Mouse (Mus musculus) hindbrain, embryonic 12.5 days (tissue): ENCODE measurements around the gene Uck1. TPM values are rescaled to one million over a fixed set of nuclear protein-coding genes. Genes with fewer than 3 reads are reported as not detected.

Source experiments
- ATAC-seq: fragments of 200-750 bp; cut with Nextera tagmentation; 2 replicates; pipeline ENCODE4 v1.8.0; 2017; ENCODE audit warnings: moderate TSS enrichment; ENCODE audit not compliant: low FRiP score
- H3K27ac ChIP-seq: fragments of 300-500 bp; sonication (generic); 2 replicates; pipeline ENCODE4 v1.5.1; 2016; ENCODE audit warnings: mild to moderate bottlenecking
- H3K27me3 ChIP-seq: fragments of 300-500 bp; sonication (generic); 2 replicates; pipeline ENCODE4 v1.6.1; 2016; ENCODE audit warnings: mild to moderate bottlenecking
- H3K36me3 ChIP-seq: fragments of 300-500 bp; sonication (generic); 2 replicates; pipeline ENCODE4 v1.6.1; 2016; ENCODE audit warnings: mild to moderate bottlenecking
- H3K4me1 ChIP-seq: fragments of 300-500 bp; sonication (generic); 2 replicates; pipeline ENCODE4 v1.6.1; 2016
- H3K4me2 ChIP-seq: fragments of 300-500 bp; sonication (generic); replicated peaks from 2 replicates; pipeline ENCODE4 v1.6.1; 2016; ENCODE audit warnings: mild to moderate bottlenecking
- H3K4me3 ChIP-seq: fragments of 300-500 bp; sonication (generic); 2 replicates; pipeline ENCODE4 v1.5.1; 2016; ENCODE audit warnings: mild to moderate bottlenecking
- H3K9ac ChIP-seq: fragments of 300-500 bp; sonication (generic); 2 replicates; pipeline ENCODE4 v1.6.1; 2016; ENCODE audit warnings: mild to moderate bottlenecking, moderate library complexity
- H3K9me3 ChIP-seq: fragments of 300-500 bp; sonication (generic); replicated peaks from 2 replicates; pipeline ENCODE4 v1.6.1; 2016; ENCODE audit warnings: mild to moderate bottlenecking
- WGBS: fragments of 180-500 bp; shearing (Covaris S2); methylation state at CpG from one replicate; pipeline ENCODE4 v1.1.7; 2016; 5-methylcytosine and 5-hydroxymethylcytosine counted together
- polyA plus RNA-seq: library from polyadenylated mRNA; unstranded; fragments of >200 nt; fragmentation: Nextera tagmentation; extraction: Ambion mirVana; gene quantifications from 2 replicates; pipeline ENCODE4 v1.2.1, GENCODE M21; 2016

Gene Uck1
- polyA plus RNA-seq, 1 experiment from 2014 or later = 67.3 TPM

DNA sequence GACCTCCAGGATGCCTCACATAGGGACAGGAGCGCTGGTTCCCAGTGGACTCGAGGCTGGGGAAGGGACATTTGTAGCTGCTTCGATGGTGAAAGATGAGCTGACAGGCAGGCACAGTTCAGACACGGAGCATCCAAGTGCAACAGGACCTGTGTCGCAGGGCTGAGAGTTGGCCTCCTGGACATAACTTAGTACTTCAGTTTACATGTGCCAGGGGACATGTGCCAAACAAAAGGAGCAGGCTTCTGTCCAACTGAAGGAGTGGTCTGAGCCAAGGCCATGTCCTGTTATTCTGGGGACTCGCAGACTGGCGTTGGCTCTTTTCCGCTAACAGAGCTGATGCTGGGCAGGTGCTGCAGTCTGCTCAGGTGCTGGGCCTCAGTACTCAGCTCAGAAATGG is 34.4 kb upstream of the Uck1 start:
- Histone ChIP-seq H3K36me3 (peaks cover 55% of the 10 kb centered on the region), H3K27ac (no peak overlapping the region), H3K27me3 (no peaks in the 10 kb centered on the region), H3K4me3 (no peak overlapping the region), H3K9ac (no peak overlapping the region), H3K4me2 (no peak overlapping the region), H3K9me3 (no peaks in the 10 kb centered on the region), H3K4me1 (peaks cover 2% of the 10 kb centered on the region)
- ATAC-seq = no peak
- 85% methylated on average over 8 of the region's 8 CpGs for WGBS

DNA sequence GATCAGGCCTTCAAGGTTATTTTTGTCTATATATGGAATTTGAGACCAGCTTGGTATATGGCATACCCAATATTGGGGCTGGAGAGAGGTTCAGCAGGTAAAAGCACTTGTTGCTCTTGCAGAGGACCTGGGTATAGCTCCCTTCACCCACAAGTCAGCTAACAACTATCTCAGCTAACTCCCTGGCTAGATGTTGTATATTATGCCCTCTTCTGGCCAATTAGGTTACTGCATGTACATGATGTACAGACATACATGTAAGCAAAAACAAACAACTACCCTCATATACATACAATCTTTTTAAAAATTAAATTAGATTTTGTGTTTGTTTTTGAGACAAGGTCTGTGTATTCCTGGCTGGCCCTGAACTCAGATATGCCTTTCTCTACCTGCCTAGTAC is 29.6 kb upstream of the Uck1 start:
- Histone ChIP-seq H3K9ac (no peak overlapping the region), H3K27me3 (no peaks in the 10 kb centered on the region), H3K4me1 (peaks cover 20% of the 10 kb centered on the region), H3K36me3 (peaks cover 21% of the 10 kb centered on the region), H3K4me3 (no peak overlapping the region), H3K4me2 (0 out of 2 replicates have a peak overlapping the region, but pooled peaks have one; percentile 64), H3K9me3 (no peaks in the 10 kb centered on the region), H3K27ac (no peak overlapping the region)
- ATAC-seq = no peak

DNA sequence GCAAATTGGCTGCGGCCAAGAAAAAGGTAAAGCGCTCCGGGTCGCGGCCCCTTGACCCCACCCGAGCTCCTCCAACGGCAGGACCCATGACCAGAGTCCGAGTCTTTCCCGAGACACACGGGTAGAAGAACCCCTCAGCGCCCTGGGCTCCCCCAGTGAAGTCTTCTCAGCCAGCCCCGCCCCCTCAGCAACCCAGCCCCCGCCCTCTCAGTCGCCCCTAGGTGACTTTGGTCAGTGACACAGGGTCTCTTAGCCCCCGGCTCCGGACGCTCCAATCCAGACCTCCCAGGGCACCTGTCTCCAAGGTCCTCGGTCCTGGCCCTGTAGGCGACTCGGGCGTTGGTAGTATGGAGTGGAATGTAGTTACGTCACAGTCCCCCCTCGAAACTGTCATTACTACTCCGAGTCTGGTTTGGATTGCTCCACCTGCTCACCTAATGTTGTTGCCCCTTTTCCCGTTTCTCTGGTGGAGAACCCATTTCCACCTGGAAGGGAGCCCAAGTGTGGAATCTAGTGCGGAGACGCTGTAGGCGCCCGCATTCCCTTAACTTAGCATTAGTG is 28.5 kb upstream of the Uck1 start:
- ATAC-seq = peak; percentile 79
- Histone ChIP-seq H3K4me3 (peak overlapping the region; percentile 93), H3K27me3 (no peaks in the 10 kb centered on the region), H3K9ac (peak overlapping the region; percentile 89), H3K27ac (peak overlapping the region; percentile 62), H3K4me1 (peaks cover 20% of the 10 kb centered on the region), H3K4me2 (peak overlapping the region; percentile 64), H3K9me3 (no peaks in the 10 kb centered on the region), H3K36me3 (peaks cover 26% of the 10 kb centered on the region)
- 4% methylated on average over 27 of the region's 29 CpGs for WGBS

DNA sequence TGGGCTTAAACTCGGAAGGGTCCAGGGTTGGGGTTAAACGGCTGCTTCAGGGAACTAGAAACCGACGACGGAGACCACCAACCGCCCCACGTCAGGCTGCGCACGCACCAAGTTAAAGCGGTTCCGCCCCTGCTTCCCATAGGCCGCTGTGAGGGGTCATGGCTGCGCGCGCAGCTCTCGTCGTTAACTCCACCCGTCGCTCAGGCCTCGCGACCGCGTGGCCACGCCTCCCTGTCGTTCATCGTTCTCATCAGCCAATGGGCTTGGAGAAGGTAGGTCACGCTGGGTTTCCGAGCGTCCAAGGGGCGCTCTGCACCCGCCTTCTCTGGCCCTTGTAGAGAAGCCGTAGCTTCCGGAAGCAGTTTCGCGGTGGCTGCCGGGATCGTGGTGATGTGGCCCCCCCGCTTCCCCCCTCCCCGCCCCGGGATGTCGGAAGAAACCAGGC is 28.0 kb upstream of the Uck1 start, which contains the start of gene Swi5:
Swi5 (minus strand) TSS at position 153 of the 445 bp plus-strand sequence.
- Histone ChIP-seq H3K9ac (peak within 1 kb of the TSS; percentile 95), H3K36me3 (peaks cover 27% of the 10 kb centered on the region), H3K9me3 (no peaks in the 10 kb centered on the region), H3K4me3 (peak within 1 kb of the TSS; percentile 93), H3K27me3 (no peaks in the 10 kb centered on the region), H3K4me1 (peaks cover 20% of the 10 kb centered on the region), H3K27ac (peak within 1 kb of the TSS; percentile 79), H3K4me2 (peak within 1 kb of the TSS; percentile 96)
- WGBS = under 1% methylated on average over 40 of the region's 41 CpGs
- peak; percentile 99 for ATAC-seq

DNA sequence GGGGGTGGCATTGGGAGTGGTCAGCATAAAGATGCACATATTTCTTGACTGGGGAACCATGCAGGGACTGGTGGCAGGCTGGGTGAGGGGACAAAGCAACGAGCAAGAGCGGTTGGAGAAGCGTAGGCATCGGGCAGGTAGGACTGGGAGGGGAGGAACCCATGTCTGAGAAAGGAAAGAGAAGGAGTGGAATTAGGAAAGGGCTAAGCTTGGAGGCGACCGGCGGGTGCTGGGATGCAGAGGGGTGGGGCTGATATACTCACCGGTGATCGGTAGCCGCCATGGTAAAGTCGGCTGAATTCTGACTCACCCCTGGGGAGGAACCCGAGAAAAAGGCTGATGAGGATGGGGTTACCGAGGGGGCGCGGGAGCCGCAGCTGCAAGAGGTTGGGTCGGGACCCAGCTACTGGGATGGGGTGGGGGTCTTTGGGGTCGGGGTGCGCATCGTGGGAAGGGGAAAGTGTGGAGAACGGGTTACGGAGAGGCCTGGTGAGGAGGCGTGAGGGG is 27.4 kb upstream of the Uck1 start, which contains the start of gene Golga2:
Golga2 (plus strand) TSS at position 51 of the 507 bp plus-strand sequence.
- Histone ChIP-seq H3K9me3 (no peaks in the 10 kb centered on the region), H3K4me3 (peak within 1 kb of the TSS; percentile 93), H3K4me2 (peak within 1 kb of the TSS; percentile 96), H3K27ac (peak within 1 kb of the TSS; percentile 79), H3K36me3 (peaks cover 21% of the 10 kb centered on the region), H3K27me3 (no peaks in the 10 kb centered on the region), H3K4me1 (peaks cover 20% of the 10 kb centered on the region), H3K9ac (peak within 1 kb of the TSS; percentile 95)
- WGBS = under 1% methylated on average over 23 of the region's 23 CpGs
- no peak for ATAC-seq

DNA sequence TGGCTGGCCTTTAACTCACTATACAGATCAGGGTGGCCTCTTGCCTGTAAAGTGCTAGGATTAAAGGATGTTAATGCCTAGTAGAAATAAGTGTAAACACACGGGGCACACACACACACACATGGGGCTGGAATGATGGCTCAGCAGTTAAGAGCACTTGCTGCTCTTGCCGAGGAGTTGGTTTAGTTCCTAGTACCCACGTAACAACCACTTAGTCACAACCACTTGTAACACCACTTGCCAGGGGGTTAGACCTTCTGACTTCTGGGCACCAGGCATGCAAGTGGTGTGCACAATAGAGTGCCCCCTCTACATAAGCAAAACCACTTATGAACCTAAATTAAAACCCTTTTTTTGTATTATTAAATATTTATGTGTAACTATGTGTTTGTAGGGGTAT is 24.0 kb upstream of the Uck1 start:
- H3K4me3 ChIP-seq = no peak overlapping the region
- H3K27ac ChIP-seq = no peak overlapping the region
- H3K9me3 ChIP-seq = no peaks in the 10 kb centered on the region
- H3K4me1 ChIP-seq = peaks cover 15% of the 10 kb centered on the region
- H3K36me3 ChIP-seq = peaks cover 41% of the 10 kb centered on the region
- H3K27me3 ChIP-seq = no peaks in the 10 kb centered on the region
- H3K4me2 ChIP-seq = no peak overlapping the region
- H3K9ac ChIP-seq = no peak overlapping the region
- WGBS = 96% methylated on average over 3 of the region's 3 CpGs
- ATAC-seq = no peak

DNA sequence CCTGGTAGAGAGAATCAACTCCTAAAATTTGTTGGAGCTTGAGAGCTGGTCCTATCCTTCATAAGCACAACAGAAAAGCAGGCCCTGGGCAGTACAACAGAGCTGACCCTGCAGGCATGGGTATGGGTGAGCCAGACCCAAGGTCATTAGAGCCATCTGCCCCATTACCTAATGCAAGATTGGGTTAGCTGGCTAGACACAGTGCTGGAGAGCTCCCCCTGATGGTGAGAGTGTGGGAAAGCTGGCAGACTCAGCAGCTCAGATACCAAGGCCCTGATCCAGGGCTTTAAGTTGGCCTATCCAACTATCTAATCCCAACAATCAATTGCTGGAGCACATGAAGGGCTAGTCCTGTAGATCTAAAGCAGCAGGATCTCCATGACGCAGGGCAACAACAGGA is 22.8 kb upstream of the Uck1 start:
- H3K36me3 ChIP-seq = peaks cover 54% of the 10 kb centered on the region
- H3K27ac ChIP-seq = no peak overlapping the region
- H3K27me3 ChIP-seq = no peaks in the 10 kb centered on the region
- WGBS = 94% methylated on average over 1 of the region's 1 CpGs
- no peaks in the 10 kb centered on the region for H3K9me3 ChIP-seq
- ATAC-seq = no peak
- no peak overlapping the region for H3K4me3 ChIP-seq
- no peak overlapping the region for H3K4me2 ChIP-seq
- H3K4me1 ChIP-seq = peaks cover 11% of the 10 kb centered on the region
- H3K9ac ChIP-seq = no peak overlapping the region

DNA sequence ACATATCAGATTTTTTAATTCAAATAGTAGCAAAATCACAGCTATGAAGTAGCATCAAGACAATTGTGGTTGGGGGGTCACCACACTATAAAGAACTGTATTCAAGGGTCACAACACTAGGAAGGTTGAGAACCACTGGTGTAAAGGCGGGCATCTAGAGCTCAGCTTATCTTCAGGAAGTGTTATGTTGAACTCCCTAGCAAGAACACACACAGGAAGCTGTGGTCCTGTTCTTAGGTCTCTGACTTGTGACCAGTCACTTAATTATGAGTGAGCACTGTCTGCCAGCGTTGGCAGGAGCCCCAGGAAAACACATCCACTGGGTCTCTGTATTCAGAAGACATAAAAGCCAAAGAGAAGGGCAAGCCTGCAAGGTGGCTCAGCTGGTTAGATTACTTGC is 22.3 kb upstream of the Uck1 start:
- peaks cover 58% of the 10 kb centered on the region for H3K36me3 ChIP-seq
- WGBS = 94% methylated on average over 2 of the region's 2 CpGs
- H3K4me2 ChIP-seq = no peak overlapping the region
- no peaks in the 10 kb centered on the region for H3K9me3 ChIP-seq
- H3K27ac ChIP-seq = no peak overlapping the region
- no peak overlapping the region for H3K4me3 ChIP-seq
- peaks cover 11% of the 10 kb centered on the region for H3K4me1 ChIP-seq
- no peak overlapping the region for H3K9ac ChIP-seq
- no peaks in the 10 kb centered on the region for H3K27me3 ChIP-seq
- ATAC-seq = no peak

DNA sequence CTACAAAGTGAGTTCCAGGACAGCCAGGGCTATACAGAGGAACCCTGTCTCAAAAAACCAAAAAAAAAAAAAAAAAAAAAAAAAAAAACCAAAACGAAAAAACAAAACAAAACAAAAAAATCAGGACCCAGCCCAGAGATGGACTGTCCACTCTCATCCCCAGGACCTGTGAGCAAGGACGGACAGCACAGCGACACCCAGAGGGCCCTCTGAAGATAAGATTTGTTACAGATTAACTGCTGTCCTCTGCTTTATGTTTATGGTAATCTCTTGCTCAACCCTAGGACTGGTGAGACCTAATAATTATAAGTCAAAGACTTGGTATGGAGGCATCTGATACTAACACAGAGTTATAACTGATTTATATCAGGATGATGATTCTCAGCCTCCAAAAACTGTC is 15.9 kb upstream of the Uck1 start:
- peaks cover 43% of the 10 kb centered on the region for H3K36me3 ChIP-seq
- H3K4me2 ChIP-seq = no peak overlapping the region
- no peak overlapping the region for H3K4me3 ChIP-seq
- WGBS = 80% methylated on average over 3 of the region's 3 CpGs
- no peak overlapping the region for H3K9ac ChIP-seq
- no peak overlapping the region for H3K27ac ChIP-seq
- no peaks in the 10 kb centered on the region for H3K9me3 ChIP-seq
- H3K4me1 ChIP-seq = no peaks in the 10 kb centered on the region
- H3K27me3 ChIP-seq = no peaks in the 10 kb centered on the region
- no peak for ATAC-seq

DNA sequence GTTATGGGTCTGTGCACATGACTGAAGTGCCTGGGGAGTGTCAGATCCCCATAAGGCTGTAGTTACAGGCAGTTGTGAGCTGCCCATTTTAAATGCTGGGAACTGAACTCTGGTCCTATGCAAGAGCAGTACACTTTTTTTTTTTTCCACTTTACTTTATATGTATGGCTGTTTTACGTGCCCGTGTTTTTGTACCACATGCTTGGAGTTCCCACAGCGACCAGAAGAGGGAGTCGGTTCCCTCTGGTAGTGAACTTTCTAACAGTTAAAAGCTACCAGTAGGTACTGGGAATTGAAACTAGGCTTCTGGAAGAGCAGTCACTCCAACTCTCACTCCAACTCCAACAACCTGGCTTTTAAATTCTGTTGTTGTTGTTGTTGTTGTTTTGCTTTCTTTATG is 676 bp upstream of the Uck1 start:
- Histone ChIP-seq H3K9ac (no peak overlapping the region), H3K9me3 (no peaks in the 10 kb centered on the region), H3K4me1 (peaks cover 13% of the 10 kb centered on the region), H3K27ac (no peak overlapping the region), H3K27me3 (no peaks in the 10 kb centered on the region), H3K36me3 (peaks cover 27% of the 10 kb centered on the region), H3K4me2 (no peak overlapping the region), H3K4me3 (no peak overlapping the region; the same call in 1 of the 2 replicates)
- ATAC-seq = no peak
- 31% methylated on average over 4 of the region's 4 CpGs for WGBS

DNA sequence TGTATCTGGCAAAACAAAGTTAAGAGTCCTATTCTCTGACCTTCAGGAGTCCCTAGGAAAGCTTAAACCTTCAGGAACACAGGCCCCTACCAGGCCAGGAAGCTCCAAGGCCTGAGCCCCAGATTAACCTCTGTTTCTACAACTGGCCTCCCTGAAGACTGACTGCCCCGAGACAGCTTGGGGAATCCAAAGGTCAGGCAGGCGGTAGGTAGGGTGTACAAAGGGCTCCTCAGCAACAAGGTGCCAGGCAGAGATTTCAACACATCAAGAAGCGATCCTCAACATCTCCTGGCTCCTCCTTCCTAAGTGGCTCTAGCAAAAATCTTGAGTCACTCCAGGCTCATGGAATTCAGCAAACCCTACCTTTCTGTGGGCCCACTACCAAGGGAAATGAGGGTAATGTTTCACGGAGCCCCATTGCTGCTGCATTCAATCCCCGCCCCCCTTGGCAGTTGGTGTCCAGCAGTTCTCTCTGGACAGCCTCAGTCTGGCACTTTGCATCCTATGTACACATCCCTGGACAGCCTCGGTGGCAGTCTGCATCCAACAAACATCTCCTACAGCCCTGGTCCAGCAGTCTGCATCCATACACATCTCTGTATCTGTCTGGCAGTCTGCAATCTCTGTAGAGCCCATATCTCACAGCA is 949 bp downstream of the Uck1 start:
- Histone ChIP-seq H3K27me3 (no peaks in the 10 kb centered on the region), H3K9me3 (no peaks in the 10 kb centered on the region), H3K4me3 (peak overlapping the region; percentile 91), H3K9ac (peak overlapping the region; percentile 88), H3K4me1 (peaks cover 13% of the 10 kb centered on the region), H3K4me2 (peak overlapping the region; percentile 82), H3K36me3 (peaks cover 36% of the 10 kb centered on the region), H3K27ac (no peak overlapping the region)
- WGBS = 61% methylated on average over 6 of the region's 6 CpGs
- no peak for ATAC-seq

DNA sequence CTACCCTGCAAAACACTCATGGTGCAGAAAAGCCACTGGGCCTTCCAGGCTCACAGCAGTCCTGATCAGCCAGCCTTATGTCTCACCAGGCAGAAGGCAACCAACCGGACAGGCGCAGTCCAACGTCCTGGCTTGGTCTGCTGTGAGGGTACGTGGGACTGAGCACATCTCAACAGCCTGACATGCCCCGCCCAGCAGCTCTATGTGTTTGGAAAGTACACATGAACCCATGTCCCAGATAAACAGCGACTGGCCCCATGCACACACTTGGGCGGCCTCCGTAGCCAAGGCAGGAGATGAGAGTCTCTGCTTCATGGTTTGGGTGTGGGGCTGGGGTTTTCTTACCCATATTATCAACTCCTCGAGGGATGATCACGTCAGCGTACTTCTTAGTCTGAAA is 3.7 kb downstream of the Uck1 start:
- peaks cover 64% of the 10 kb centered on the region for H3K36me3 ChIP-seq
- peaks cover 13% of the 10 kb centered on the region for H3K4me1 ChIP-seq
- no peak overlapping the region for H3K4me2 ChIP-seq
- no peak overlapping the region for H3K27ac ChIP-seq
- H3K9me3 ChIP-seq = no peaks in the 10 kb centered on the region
- ATAC-seq = no peak
- H3K9ac ChIP-seq = no peak overlapping the region
- WGBS = 96% methylated on average over 11 of the region's 11 CpGs
- no peak overlapping the region for H3K4me3 ChIP-seq
- no peaks in the 10 kb centered on the region for H3K27me3 ChIP-seq

DNA sequence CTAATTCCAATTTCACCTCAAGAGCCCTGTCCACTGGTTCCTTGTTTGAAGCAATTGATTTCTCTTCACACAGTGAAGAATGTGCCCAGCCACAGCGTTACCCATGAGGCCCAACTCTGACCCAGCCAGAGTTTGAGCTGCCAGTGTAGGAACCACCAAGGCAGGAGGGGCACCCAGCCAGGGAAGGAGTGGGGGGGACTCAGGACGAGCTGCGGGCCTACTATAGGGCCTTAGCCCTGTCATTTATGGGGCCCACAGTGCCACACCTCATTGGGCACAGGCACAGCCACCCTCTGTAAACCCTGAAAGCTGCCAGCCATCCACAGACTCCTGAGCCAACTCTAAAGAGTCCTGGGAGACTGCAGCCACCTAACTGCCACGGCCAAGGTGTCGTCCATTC is 5.4 kb downstream of the Uck1 start:
- H3K27me3 ChIP-seq = no peaks in the 10 kb centered on the region
- no peak overlapping the region for H3K4me2 ChIP-seq
- no peak overlapping the region for H3K27ac ChIP-seq
- H3K9ac ChIP-seq = no peak overlapping the region
- peaks cover 81% of the 10 kb centered on the region for H3K36me3 ChIP-seq
- no peak overlapping the region for H3K4me3 ChIP-seq
- H3K4me1 ChIP-seq = peaks cover 9% of the 10 kb centered on the region
- WGBS = 87% methylated on average over 5 of the region's 5 CpGs
- ATAC-seq = no peak
- H3K9me3 ChIP-seq = no peaks in the 10 kb centered on the region
